Mouse (Mus musculus) small intestine, adult 2 months (tissue): ENCODE measurements around the gene P3h1.

Experiments used
- CTCF ChIP-seq: fragments of 200-500 bp; IDR thresholded peaks from 2 replicates; pipeline ENCODE4 v1.5.1; 2012; ENCODE audit warnings: low read depth, mild to moderate bottlenecking, control low read depth, inconsistent platforms, low read length, moderate library complexity, mixed read lengths; ENCODE audit not compliant: insufficient replicate concordance, insufficient read length; ENCODE audit errors: extremely low read depth
- POLR2A ChIP-seq: fragments of 200-500 bp; IDR thresholded peaks from 2 replicates; pipeline ENCODE4 v1.6.1; 2012; ENCODE audit warnings: low read depth, mild to moderate bottlenecking, control low read depth, inconsistent platforms, low read length, moderate library complexity

DNA sequence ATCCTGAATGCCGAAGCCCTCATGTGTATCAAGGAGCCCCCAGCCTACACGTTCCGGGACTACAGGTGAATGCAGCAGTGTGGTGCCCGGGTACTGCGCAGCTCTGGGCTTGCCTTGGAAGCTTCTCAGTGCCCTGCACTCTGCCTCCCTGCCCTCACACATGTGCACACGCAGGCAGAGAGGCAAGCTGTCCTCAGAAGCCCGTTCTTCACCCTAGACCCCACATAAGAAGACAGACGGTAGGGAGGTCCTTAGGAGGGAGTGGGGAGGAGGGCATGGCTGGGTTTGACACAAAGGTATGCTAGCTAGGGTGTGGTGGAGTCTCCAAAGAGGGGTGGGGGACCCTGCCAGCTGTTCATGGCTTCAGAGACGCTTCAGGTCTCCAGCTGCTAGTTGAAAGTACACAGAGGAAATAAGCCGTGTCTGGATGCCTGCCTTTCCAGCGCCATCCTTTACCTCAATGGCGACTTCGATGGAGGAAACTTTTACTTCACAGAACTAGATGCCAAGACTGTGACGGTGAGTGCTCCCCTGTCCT, 14.0 kb downstream of the P3h1 start:
- TF ChIP-seq CTCF (no peak), POLR2A (no peak)
